Mouse (Mus musculus) cerebellum, adult 18-20 months (tissue): ENCODE measurements at regions not wholly inside any gene's neighbourhood (a gene's known extent, or its start where the extent isn't known, plus 50 kb on each side); places are given as distances from the start of the nearest gene placed in this dataset.

ENCODE experiments used
- DNase-seq, 2 experiments: peaks; one replicate each; pipeline ENCODE4 v3.0.0; 2021

DNA sequence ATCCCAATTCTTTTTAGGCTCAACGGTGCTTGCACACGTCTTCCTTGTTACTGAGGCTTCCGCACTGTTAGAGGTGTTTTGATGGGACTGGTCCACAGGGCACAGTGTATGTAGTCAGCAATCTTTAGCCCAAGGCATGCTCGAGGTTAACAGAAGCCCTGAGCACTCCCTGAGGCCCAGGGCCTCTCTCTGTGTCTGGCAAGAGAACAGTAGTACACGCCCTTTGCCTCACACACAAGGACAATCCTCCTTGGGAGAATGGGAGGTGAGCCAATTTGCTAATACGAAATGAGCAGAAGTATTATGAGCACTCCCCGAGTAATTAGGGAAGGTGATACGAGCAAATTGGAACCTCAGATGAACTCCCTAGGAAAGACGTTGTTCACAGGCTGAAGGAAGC, 136.5 kb upstream of the Arglu1 start:
- DNase-seq = no peak

DNA sequence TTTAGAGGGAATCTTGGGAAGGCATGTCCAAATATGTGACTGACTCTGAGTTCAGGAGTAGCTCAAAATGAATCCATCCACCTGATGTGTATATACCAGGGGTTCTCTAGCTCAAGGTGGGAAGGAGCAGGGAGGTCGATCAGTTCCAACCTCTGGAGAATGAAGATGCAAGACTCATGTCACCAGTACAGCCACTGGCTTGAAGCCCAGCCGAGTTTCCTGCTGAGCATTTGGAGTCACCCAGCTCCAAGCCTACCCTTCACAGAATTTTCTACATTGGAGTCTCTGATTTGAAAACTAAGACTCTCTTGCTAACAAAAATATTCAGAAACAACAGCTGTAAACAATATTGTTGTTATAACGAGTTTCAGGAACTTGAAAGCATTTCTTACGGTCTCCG, 134.6 kb upstream of the Arglu1 start:
- DNase-seq = no peak

DNA sequence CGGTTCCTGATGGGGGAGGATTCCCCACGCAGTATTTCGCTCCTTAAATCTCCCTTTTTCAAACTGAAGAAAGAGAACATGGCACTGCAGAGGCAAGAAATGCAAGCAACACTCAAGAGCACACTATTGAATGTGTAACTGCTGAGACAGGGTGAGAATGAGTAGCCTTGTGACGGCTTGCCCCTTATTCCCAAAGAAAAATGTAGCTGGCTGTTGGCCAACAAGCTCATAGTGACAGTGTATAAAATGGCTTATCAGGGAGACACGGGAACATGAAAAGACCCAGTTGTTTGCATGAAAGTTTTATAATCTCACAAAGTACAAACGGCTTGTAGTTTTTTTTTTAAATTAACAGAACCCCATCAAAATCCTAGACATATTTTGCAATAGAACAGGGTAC, 130.8 kb upstream of the Arglu1 start:
- DNase-seq = no peak

DNA sequence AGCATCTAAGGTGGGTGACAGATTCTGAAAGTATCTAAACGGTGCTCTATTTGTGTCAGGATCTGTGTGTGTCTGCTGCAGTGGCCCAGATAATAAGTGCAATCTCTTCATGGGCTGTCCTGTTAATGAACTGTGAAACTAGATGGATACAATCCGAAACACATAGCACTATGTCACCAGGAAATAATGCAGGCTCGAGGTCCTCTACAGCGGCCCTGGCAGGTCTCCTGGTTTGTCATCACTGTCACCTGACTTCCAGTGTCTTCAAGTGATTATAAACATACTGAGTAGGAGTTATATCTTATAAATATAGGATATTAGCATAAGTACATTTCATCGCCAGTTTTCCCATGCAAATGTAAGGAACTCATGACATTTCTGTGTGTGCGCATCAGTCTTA, 130.3 kb upstream of the Arglu1 start:
- DNase-seq = no peak

DNA sequence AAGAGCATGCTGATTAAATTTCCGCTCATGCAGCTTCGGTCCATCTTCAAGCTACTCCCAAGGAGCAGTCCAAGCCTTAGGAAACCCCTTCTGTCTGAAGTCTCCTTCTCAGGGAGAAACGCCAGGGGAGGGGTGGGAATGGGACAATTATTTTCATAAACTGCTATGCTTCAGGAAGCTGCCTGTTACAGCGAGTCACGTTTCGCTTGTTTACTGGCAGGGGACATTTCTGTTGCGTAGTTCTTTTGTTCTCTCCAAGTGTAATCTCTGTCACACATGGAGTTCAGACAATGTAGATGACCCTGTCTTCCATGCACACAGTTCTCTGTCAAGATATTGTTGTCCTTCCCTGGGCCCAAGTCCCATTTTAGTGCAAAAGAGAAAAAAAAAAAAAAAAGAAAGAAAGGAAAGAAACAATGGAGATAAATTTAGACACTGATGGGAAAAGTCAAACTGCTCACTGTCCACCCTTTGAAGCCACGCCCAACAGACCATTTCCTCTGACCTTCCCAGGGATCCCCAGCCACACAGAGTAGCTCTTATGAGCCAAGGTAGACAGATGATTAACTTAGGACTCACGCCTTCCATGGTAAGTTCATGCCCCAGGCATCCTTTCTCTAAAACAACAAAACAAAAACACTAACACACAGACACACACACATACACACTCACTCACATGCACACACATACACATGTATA, 129.1 kb upstream of the Arglu1 start:
- DNase-seq = no peak

DNA sequence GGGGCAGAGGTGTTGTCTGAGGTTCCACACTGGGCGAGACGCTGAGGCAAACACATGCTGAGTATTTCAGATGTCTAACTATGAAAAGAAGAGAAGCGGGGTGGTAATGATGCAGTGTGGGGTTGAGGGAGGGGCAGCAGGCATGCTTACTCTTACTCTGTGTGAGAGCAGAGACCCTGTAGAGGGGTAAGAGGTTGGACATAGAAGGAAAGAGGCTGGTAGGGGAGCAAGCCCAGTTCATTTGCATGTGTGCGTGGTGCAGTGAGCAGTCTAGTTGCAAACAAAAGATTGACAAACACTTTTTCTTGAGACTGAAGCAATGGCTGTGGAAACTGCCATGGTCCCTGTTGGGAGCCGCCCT, 122.5 kb upstream of the Arglu1 start:
- DNase-seq = no peak

DNA sequence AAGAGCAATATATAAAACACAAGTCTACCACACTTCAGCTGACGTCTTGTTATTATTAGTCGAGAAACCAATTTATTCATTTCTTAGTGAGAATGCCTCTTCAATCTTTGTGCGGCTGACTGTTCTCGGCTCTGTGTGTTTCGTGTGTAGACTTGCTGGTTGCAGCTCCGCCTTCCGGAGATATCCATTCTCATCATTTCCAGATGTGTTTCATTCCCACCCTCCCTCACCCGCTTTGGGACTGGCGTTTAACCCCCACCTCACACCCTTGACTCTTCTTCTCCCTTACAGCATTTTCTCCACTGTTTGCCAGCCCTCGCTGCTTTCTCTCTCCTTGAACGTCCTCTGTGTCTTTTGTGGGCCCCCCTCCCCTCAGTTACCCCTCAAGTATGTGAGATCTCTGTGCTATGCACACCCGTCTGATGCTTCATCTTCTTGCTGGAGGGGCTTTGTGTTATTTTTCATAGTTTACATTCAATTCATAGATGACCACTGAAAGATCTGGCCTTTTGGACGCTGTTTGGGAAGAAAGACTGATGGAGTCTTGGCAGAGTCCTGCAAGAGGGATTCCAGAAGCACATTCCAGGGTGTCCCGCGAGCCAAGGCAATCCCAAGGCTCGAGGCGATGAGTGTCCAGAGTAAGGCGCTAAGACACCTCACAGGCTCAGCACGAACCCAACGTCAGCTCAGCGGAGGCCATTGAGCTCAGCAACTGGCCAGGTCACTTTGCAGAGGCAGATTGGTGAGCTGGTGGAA, 121.9 kb upstream of the Arglu1 start:
- DNase-seq = no peak

DNA sequence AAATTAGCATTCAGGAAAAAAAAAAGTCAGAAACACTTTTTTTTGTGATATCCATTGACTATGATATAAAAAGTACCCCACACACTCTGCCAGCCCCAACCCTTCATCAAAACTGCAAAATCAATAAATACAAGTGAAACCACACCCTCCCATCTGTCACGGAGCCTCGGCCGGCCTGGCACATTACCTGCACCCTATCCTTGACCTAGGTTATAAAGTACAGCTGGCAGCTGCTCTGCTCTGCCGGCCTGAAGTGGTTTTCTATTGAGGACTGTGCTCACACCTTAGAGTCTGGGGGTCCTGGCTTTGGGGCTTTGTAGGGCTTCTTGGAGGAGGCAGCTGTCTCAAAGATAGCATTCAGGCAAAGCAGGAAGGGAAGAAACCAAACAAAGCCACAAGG, 120.6 kb upstream of the Arglu1 start:
- DNase-seq = no peak

DNA sequence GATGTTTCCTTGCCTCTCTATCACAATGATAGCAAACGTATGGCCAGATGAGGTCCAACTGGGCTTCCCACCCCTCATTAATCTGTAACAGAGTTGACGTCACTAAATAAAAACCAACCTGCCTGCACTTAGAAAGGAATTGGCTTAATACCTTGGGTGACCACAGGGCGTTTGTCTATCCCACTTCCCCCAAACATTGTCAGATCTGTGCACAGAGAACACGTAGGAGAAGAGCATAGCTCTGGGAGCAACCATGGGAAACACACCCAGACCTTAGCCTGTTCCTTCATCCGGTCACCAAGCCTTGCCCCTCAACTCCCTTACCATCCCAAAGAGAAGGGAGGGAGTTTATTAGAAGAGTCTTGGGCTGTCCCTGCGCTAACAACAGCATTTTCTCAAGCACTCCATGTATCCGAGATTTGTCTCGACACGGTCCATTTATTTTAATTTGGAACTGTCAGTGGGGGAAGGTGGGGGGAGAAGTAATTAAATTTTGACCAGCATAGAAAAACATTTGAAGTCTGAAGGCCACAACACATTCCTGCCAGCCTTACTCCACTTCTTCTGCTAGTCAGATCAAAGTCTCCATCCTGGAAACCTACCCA, 119.6 kb upstream of the Arglu1 start:
- DNase-seq = no peak

DNA sequence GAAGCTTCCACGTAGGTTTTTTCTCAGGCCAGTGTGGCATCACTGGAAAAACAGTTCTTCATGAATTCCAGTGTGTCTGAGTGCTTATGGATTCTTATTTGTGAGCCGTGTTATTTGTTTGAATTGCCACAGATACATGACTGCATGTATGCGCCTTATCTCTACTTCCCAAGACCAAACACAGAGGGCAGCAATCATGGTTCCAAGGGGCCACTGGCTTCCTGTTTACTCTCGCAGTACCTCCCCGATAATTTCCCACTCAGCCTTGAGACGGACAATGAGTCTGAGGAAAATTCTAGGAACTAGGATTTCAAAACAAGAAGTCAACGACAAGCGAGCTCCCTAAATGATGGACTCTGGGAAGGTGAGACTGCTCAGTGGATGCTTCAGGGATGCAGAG, 119.0 kb upstream of the Arglu1 start:
- no peak for DNase-seq

DNA sequence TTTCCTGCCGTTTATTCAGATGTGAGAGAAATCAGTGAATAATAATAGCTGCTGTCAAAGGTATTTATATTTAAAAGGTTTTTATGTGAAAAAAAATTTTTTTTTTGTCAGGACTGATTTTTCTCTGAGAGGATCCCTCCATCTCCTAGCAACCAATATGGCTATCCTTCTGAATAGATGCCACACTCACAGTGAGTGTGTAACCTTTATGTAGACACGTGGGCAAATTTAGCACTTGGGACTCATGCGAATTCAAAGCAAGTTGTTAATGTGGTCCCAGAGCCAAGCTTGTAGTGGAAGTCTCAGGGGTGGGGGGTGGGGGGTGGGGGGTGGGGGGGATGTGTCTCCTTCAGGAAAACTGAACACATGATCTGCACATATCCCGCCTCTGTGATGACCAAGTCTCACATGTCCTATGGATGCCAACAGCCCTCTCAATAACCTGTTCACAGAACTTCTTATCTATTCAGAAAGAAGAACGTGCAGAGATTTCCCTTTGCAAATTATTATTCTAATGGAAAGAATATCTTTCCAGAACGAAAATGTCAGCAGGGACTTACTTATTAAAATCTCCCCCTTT, 112.5 kb upstream of the Arglu1 start:
- DNase-seq = no peak

DNA sequence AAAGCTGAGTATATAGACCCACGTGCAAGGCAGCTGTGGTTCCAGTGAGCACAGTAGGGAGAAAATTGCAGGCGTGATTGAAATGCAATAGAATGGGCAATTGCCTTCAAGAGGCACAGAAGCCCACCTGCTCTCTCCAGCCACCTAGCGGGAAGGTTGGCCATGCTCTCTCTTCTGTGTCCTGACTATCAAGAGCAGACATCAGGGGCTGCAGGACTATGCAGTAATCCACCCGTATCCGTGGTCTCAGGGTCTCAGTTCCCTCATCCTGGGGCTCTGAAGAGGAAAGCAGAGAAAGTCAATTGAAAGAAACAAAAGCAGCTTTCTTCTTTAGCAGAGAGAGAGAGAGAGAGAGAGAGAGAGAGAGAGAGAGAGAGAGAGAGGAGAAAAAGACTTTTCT, 112.0 kb upstream of the Arglu1 start:
- DNase-seq = no peak

DNA sequence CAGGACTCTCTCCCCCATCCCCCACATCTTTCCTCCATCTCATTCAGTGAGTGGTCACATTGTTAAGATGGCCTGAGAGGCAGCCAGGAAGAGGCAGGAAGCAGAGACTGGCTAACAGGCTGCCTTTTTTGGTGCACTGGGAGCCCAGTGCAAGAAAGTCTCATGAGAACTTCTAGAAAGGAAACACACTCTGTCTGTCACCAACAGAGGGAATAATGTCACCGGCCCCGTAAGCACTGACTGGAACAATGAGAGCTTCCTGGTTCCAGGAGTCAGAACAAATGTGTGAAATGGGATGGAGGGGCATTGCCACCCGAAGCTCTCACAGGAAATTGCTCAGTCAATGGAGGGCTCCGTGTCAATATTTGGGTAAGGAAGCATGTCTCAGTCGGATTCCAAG, 111.3 kb upstream of the Arglu1 start:
- no peak for DNase-seq

DNA sequence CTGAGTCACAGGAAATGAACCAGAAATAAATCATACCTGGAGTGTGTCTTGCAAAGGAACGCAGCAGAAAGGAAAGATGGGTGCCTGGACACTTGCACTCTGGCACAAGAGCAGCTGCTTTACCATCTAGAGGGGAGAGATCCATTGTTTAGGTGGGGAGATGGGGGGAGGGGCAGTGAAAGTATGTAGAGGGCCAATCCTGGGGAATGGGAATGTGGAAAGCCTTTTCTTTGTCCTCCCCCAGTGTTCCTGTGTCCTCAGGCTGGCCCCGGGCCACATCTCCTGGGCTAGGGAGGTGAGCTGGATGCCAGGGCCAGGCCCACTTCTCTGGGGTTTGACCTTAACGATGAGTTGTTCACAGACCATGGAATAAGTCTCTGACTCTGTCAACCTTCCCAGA, 107.2 kb upstream of the Arglu1 start:
- no peak for DNase-seq

DNA sequence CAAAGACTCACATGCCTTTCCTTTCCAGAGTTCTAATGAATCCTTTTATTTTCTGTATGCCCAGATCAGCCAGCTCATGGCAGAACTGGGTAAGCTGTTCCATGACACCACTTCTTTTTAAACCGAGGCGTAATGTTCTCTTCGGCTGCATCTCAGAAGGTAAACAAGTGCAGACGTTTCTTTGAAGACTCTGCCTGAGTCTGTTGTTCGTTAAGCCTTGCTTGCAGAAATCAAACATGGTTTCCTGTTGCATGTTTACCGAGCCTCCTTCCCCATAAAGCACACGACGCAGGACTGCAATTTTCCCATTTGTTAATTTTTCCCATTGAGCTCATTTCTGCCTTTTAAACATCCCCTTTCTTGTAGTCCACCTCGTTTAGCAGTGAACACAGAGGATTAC, 106.6 kb upstream of the Arglu1 start:
- DNase-seq = no peak

DNA sequence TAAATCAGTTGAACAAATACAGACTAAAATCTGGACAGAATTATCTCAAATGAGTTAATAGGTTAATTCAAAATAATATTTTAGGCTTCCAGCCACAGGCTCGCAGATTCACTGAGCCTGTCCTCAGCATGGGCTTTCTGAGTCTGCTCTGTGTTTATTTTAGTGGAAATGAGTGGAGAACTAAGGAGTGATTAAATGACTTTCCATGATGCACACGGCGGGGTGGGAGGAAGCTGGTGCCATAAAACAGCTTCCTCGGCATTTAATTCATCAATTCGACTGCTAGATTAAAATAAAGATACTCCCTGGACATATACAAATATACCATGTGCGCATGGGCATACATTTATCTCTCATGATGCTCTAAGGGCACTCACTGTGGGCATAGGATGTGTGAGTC, 104.4 kb upstream of the Arglu1 start:
- no peak for DNase-seq

DNA sequence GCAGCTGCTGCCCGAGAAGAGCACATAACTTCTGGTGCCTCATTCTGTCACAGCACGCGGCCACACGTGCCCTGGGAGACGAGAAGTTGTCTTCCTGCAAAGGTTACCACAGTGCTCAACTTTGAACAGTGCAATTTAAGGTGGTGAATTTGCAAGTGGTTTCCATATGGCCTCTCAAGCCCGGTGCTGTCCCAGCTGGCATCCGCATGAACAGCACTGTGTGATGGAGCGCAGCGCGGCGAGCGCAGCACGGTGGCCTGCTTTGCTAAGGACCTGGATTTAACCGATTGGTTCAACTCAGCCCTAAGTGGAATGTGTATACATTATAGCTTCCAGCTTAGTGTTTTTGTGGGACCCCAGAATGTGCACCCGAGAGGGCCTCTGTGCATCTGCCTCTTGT, 89.6 kb upstream of the Arglu1 start:
- DNase-seq = no peak

DNA sequence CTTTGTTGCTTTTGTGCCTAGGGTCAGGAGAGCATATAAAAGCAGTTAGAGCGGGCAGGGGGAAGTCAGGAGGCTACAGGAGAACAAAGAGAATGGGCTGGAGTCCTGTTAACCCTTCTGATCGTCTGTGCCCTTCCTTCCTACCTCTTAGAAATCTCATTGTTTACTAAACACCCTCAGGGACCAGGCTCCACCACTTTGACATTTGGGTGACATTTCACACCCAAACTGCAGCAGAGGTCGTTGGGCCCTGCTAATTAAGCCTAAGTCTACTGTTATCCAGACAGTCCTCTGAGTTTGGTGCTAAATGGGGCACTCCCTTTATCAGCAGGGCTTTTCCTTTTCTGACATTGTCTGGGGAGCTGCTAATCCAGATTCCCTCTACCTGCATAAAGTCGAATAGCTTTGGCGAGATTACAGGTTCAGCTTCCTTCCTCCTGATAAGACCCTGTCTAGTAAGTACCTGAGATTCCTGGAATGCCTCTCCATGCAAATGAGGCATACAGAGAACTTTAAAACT, 84.2 kb upstream of the Arglu1 start:
- DNase-seq = no peak

DNA sequence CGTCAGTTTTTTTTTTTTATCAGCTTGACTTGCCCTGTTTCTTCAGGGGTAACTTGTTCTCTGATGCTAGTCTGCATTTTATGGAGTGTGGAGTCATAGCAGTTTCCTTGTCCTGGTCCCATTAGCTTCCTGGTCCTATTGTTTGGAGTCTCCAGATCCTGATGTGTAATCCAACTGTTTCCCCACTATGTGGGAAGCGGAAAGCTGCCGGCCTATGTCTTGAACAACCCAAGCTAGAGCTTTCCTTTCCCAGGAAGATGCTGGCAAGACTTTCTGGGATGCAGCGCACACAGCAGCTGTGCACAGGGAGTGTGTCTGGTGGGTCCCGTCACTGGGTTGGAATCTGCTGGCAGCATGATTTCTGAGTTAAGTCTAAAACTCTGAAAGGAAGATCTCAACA, 82.1 kb upstream of the Arglu1 start:
- DNase-seq = no peak

DNA sequence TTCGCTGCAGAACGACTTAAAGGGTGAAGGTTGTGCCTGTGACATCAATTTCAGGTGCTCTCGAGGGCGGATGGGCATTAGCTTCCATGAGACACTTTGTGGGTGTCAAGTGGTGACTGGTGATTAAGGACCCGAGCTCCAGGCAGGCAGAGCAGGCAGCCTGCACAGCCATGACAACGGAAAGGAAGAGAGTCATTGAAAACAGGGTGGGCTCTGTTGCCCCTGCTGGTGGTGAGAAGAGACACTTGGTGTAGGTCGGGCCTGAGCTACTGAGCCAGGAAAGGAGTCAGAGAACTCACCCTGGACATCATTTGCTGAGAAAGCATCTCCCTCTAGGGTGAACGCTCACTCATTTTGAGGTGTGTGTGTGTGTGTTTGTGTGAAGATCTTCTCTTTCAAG, 80.1 kb upstream of the Arglu1 start:
- DNase-seq = no peak

DNA sequence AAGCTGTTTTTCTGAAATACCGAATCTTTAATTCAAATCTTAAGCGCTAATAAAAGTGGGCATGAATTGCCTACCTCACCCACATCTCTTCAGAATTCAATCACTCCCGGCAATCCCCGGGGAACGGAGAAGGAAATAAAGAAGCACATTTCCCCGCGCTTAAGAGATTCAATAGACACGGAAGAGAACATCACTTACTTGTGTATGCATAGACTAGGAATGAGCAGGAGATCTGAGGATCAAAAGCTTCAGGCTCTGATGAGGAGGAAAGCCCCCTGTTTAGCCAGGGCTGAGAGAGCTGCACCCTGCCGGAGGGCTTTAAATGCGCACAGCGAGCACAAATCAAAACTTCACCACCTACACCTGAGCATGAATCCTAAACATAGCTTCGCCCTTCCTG, 72.0 kb upstream of the Arglu1 start:
- no peak for DNase-seq

DNA sequence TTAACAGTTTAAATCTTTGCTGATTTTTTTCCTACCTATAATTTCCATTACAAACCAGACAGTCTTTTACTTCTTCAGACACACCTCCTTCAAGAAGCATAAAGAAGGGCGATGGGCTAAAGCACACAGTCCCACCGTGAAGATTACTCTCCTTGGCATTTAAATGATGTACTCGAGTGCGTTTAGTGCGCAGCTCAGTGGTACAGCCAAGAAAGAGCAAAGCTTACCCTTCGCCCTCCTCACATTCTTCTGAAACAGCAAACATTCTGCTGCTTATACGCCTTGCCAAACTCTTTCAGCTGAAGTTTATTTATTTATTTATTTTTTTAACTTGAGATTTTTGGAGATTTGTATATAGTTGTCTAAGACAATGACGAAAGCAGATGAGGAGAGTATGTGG, 68.0 kb upstream of the Arglu1 start:
- DNase-seq = no peak

DNA sequence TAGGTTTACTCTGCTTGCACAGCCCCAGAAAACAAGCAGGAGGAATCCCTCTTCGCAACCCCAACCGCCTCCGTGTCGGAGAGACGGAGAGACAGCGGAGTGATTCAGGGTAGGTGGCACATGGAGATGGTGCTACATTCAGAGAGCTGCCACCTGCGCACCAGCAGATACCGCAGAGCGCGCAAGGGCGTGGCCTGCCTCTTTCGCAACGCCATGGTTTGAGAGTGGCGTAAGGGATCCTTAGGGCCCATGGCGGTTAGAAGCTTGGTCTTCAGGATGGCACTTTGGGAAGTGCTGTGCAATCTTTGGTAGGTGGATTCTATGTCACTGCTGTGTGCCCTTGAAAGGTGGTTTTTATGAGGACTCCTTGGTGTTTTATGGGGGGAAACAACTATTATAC, 60.9 kb upstream of the Arglu1 start:
- no peak for DNase-seq

DNA sequence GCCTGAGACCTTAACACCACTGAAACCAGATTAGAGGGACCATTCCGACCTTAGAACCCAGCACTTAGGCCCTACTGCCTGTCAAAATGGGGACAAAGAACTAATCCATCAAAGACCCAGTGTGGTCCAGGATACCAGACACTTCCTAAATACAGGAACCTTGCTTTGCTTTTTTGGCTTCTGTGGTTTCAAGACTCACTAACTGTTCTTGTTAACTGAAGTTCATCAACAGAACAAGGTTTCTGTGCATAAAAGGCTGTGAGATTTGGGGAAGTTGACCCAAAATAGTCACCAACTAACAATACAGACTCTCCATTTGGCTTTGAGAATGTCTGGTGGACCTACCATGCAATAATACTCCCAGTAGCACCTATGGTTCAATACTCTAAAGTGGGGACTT, 56.4 kb upstream of the Arglu1 start:
- DNase-seq = no peak
